Mouse (Mus musculus) kidney, postnatal 0 days (tissue): Measurements from ENCODE around the gene Sycp2. TPM values are rescaled to one million over a fixed set of nuclear protein-coding genes. Genes with fewer than 3 reads are reported as not detected.
"Not testable (repeated sequence)": the region's sequence is repeated elsewhere in the genome, so short reads cannot be mapped to it uniquely, and the experiment has no call there.

Experiments used
- ATAC-seq: fragments of 200-750 bp; cut with Nextera tagmentation; replicated peaks from 2 replicates; pipeline ENCODE4 v1.8.0; 2017; ENCODE audit warnings: low read depth, moderate number of reproducible peaks, moderate TSS enrichment, moderate library complexity; ENCODE audit not compliant: low FRiP score
- DNase-seq: peaks from one replicate; pipeline ENCODE4 v3.0.0-alpha.2; 2016; ENCODE audit warnings: low spot score
- H3K27ac ChIP-seq: fragments of 300-500 bp; sonication (generic); 2 replicates; pipeline ENCODE4 v1.5.1; 2014; ENCODE audit warnings: mild to moderate bottlenecking
- H3K27me3 ChIP-seq: fragments of 300-500 bp; sonication (generic); 2 replicates; pipeline ENCODE4 v1.6.1; 2014; ENCODE audit warnings: low read length, mixed read lengths; ENCODE audit not compliant: insufficient read depth
- H3K36me3 ChIP-seq: fragments of 300-500 bp; sonication (generic); 2 replicates; pipeline ENCODE4 v1.6.1; 2014; ENCODE audit warnings: low read length, mixed read lengths; ENCODE audit not compliant: insufficient read depth
- H3K4me1 ChIP-seq: fragments of 300-500 bp; sonication (generic); replicated peaks from 2 replicates; pipeline ENCODE4 v1.6.1; 2014; ENCODE audit warnings: antibody characterized with exemption, low read length, mixed read lengths; ENCODE audit not compliant: insufficient read depth
- H3K4me2 ChIP-seq: fragments of 300-500 bp; sonication (generic); 2 replicates; pipeline ENCODE4 v1.6.1; 2014; ENCODE audit warnings: mild to moderate bottlenecking, low read length, moderate library complexity, mixed read lengths
- H3K4me3 ChIP-seq: fragments of 300-500 bp; sonication (generic); replicated peaks from 2 replicates; pipeline ENCODE4 v1.5.1; 2014; ENCODE audit warnings: low read depth, low read length
- H3K9ac ChIP-seq: fragments of 300-500 bp; sonication (generic); 2 replicates; pipeline ENCODE4 v1.6.1; 2014; ENCODE audit warnings: low read depth, low read length
- H3K9me3 ChIP-seq: fragments of 300-500 bp; sonication (generic); replicated peaks from 2 replicates; pipeline ENCODE4 v1.6.1; 2016; ENCODE audit warnings: low read length, inconsistent platforms, mixed read lengths
- CTCF ChIP-seq: IDR thresholded peaks from 2 replicates; pipeline ENCODE4 v1.5.1; 2016; ENCODE audit warnings: antibody characterized with exemption, low read depth, mild to moderate bottlenecking, moderate library complexity
- WGBS: fragments of 180-500 bp; shearing (Covaris S2); extraction: QIAGEN DNeasy Blood & Tissue Kit; methylation state at CpG from one replicate; pipeline ENCODE4 v1.1.7; 2014; 5-methylcytosine and 5-hydroxymethylcytosine counted together
- polyA plus RNA-seq: library from polyadenylated mRNA; unstranded; fragments of >200 nt; fragmentation: Nextera tagmentation; extraction: Ambion mirVana; gene quantifications from 2 replicates; pipeline ENCODE4 v1.2.1, GENCODE M21; 2015

Sycp2 gene
- polyA plus RNA-seq, 1 experiment from 2014 or later: 0.08 TPM

GRCm38 (mm10) chr2:178409024-178409423 lies 1.5 kb upstream of the Sycp2 start:
- ATAC-seq (no peak), DNase-seq (no peak)
- Histone ChIP-seq H3K9ac (no peak overlapping the region), H3K27me3 (peaks cover 15% of the 10 kb centered on the region), H3K36me3 (no peaks in the 10 kb centered on the region), H3K27ac (no peak overlapping the region), H3K4me3 (no peak overlapping the region), H3K4me1 (peaks cover 5% of the 10 kb centered on the region; the same call in 1 of the 2 replicates), H3K9me3 (no peaks in the 10 kb centered on the region), H3K4me2 (no peak overlapping the region)
- no peak for TF ChIP-seq CTCF
- 47% methylated on average over 1 of the region's 1 CpGs for WGBS

- ATAC-seq: no peak
These were observed 64.9 kb downstream of the Sycp2 start for GRCm38 (mm10) chr2:178342597-178342996.

GRCm38 (mm10) chr2:178342105-178342504 lies 65.4 kb downstream of the Sycp2 start:
- not testable (repeated sequence) for H3K4me3 ChIP-seq, H3K27ac ChIP-seq, DNase-seq, H3K9me3 ChIP-seq, H3K27me3 ChIP-seq, H3K36me3 ChIP-seq, H3K9ac ChIP-seq, H3K4me1 ChIP-seq, ATAC-seq, H3K4me2 ChIP-seq

More at GRCm38 (mm10) chr2:178342597-178342996, 64.9 kb downstream of the Sycp2 start:
- H3K27me3 ChIP-seq: no peaks in the 10 kb centered on the region
- no peak overlapping the region for H3K27ac ChIP-seq
- 58% methylated on average over 4 of the region's 4 CpGs for WGBS
- no peaks in the 10 kb centered on the region for H3K9me3 ChIP-seq
- no peak overlapping the region for H3K9ac ChIP-seq
- no peak overlapping the region for H3K4me3 ChIP-seq
- no peaks in the 10 kb centered on the region for H3K4me1 ChIP-seq
- no peak for TF ChIP-seq CTCF
- no peaks in the 10 kb centered on the region for H3K36me3 ChIP-seq
- H3K4me2 ChIP-seq: no peak overlapping the region
- no peak for DNase-seq

GRCm38 (mm10) chr2:178339044-178339443 lies 68.4 kb downstream of the Sycp2 start:
- H3K9me3 ChIP-seq: no peaks in the 10 kb centered on the region
- WGBS: 2% methylated on average over 2 of the region's 2 CpGs
- H3K4me2 ChIP-seq: no peak overlapping the region
- H3K27ac ChIP-seq: no peak overlapping the region
- peak; percentile 60 for TF ChIP-seq CTCF
- H3K4me3 ChIP-seq: no peak overlapping the region
- H3K4me1 ChIP-seq: no peaks in the 10 kb centered on the region
- ATAC-seq: no peak
- no peaks in the 10 kb centered on the region for H3K36me3 ChIP-seq
- peak; percentile 14 for DNase-seq
- no peak overlapping the region for H3K9ac ChIP-seq
- no peaks in the 10 kb centered on the region for H3K27me3 ChIP-seq

GRCm38 (mm10) chr2:178337878-178338277 lies 69.6 kb downstream of the Sycp2 start:
- Histone ChIP-seq H3K4me3 (no peak overlapping the region), H3K9ac (no peak overlapping the region), H3K9me3 (no peaks in the 10 kb centered on the region), H3K4me1 (no peaks in the 10 kb centered on the region), H3K27ac (no peak overlapping the region), H3K27me3 (no peaks in the 10 kb centered on the region), H3K36me3 (no peaks in the 10 kb centered on the region), H3K4me2 (no peak overlapping the region)
- peak; percentile 63 for TF ChIP-seq CTCF
- WGBS: 33% methylated on average over 1 of the region's 1 CpGs
- ATAC-seq (no peak), DNase-seq (peak; percentile 14)

GRCm38 (mm10) chr2:178329986-178330385 lies 77.5 kb downstream of the Sycp2 start:
- H3K9me3 ChIP-seq: no peaks in the 10 kb centered on the region
- peak; percentile 55 for DNase-seq
- H3K27ac ChIP-seq: no peak overlapping the region
- no peak for ATAC-seq
- no peak overlapping the region for H3K4me2 ChIP-seq
- TF ChIP-seq CTCF: no peak
- H3K36me3 ChIP-seq: no peaks in the 10 kb centered on the region
- H3K4me3 ChIP-seq: no peak overlapping the region
- no peaks in the 10 kb centered on the region for H3K4me1 ChIP-seq
- H3K27me3 ChIP-seq: no peaks in the 10 kb centered on the region
- WGBS: 58% methylated on average over 1 of the region's 1 CpGs
- H3K9ac ChIP-seq: no peak overlapping the region

GRCm38 (mm10) chr2:178329551-178329950 lies 77.9 kb downstream of the Sycp2 start:
- WGBS: 81% methylated on average over 5 of the region's 5 CpGs
- Histone ChIP-seq H3K4me2 (no peak overlapping the region), H3K27ac (no peak overlapping the region), H3K27me3 (no peaks in the 10 kb centered on the region), H3K9ac (no peak overlapping the region), H3K4me3 (no peak overlapping the region), H3K9me3 (no peaks in the 10 kb centered on the region), H3K36me3 (no peaks in the 10 kb centered on the region), H3K4me1 (no peaks in the 10 kb centered on the region)
- DNase-seq (no peak), ATAC-seq (no peak)
- no peak for TF ChIP-seq CTCF
